Mouse (Mus musculus): ENCODE data around the gene Olfr791. TPM values are rescaled to one million over a fixed set of nuclear protein-coding genes. Genes with fewer than 3 reads are reported as not detected.

Gene Olfr791
- 0.07 and 0.21 TPM in 2 replicates for polyA plus RNA-seq (2015; fragmentation: Nextera tagmentation; extraction: Ambion mirVana)

GRCm38 (mm10) chr10:129521492-129521891 lies at the start of gene Olfr791:
TSS of gene Olfr791 (plus strand) at chr10:129521792.
- Histone ChIP-seq H3K4me1 (no peaks in the 10 kb centered on the region), H3K9ac (no peak within 1 kb of the TSS), H3K27me3 (no peaks in the 10 kb centered on the region), H3K36me3 (no peaks in the 10 kb centered on the region), H3K4me2 (replicated peaks) (no peak within 1 kb of the TSS), H3K27ac (replicated peaks) (no peak within 1 kb of the TSS), H3K4me3 (replicated peaks) (no peak within 1 kb of the TSS), H3K9me3 (replicated peaks) (0 out of 2 replicates have a peak, but pooled peaks cover under 1% of the 10 kb centered on the region)
- no peak for ATAC-seq (ENCODE audit: insufficient number of reproducible peaks, low FRiP score, low TSS enrichment, low read depth)
- 65% methylated on average over 3 of the region's 3 CpGs for WGBS

GRCm38 (mm10) chr10:129473256-129473655 lies 48.3 kb upstream of the Olfr791 start:
- Histone ChIP-seq H3K27ac (replicated peaks) (no peak overlapping the region), H3K4me1 (no peaks in the 10 kb centered on the region), H3K9me3 (replicated peaks) (no peaks in the 10 kb centered on the region), H3K9ac (no peak overlapping the region), H3K27me3 (no peaks in the 10 kb centered on the region), H3K4me3 (replicated peaks) (no peak overlapping the region), H3K4me2 (replicated peaks) (no peak overlapping the region), H3K36me3 (no peaks in the 10 kb centered on the region)
- no peak for ATAC-seq (ENCODE audit: insufficient number of reproducible peaks, low FRiP score, low TSS enrichment, low read depth)
- WGBS = 67% methylated on average over 2 of the region's 2 CpGs

GRCm38 (mm10) chr10:129473723-129474122 lies 47.9 kb upstream of the Olfr791 start:
- H3K9me3 ChIP-seq (replicated peaks) = no peaks in the 10 kb centered on the region
- no peak overlapping the region for H3K27ac ChIP-seq (replicated peaks)
- no peak overlapping the region for H3K4me2 ChIP-seq (replicated peaks)
- no peaks in the 10 kb centered on the region for H3K4me1 ChIP-seq
- no peak overlapping the region for H3K9ac ChIP-seq
- H3K36me3 ChIP-seq = no peaks in the 10 kb centered on the region
- no peaks in the 10 kb centered on the region for H3K27me3 ChIP-seq
- no peak for ATAC-seq (ENCODE audit: insufficient number of reproducible peaks, low FRiP score, low TSS enrichment, low read depth)
- H3K4me3 ChIP-seq (replicated peaks) = no peak overlapping the region

- Histone ChIP-seq H3K4me3 (replicated peaks) (no peak within 1 kb of the TSS), H3K27ac (replicated peaks) (no peak within 1 kb of the TSS), H3K27me3 (no peaks in the 10 kb centered on the region), H3K9ac (no peak within 1 kb of the TSS), H3K4me2 (replicated peaks) (no peak within 1 kb of the TSS), H3K4me1 (no peaks in the 10 kb centered on the region), H3K9me3 (replicated peaks) (no peaks in the 10 kb centered on the region), H3K36me3 (no peaks in the 10 kb centered on the region)
- no peak for ATAC-seq (ENCODE audit: insufficient number of reproducible peaks, low FRiP score, low TSS enrichment, low read depth)
- WGBS = 51% methylated on average over 2 of the region's 2 CpGs
Observed at GRCm38 (mm10) chr10:129484452-129484851, 37.1 kb upstream of the Olfr791 start, which contains the start of gene Olfr789. TSS of gene Olfr789 (plus strand) at chr10:129484752.

- no peak for ATAC-seq (ENCODE audit: insufficient number of reproducible peaks, low FRiP score, low TSS enrichment, low read depth)
- Histone ChIP-seq H3K36me3 (no peaks in the 10 kb centered on the region), H3K27ac (replicated peaks) (no peak overlapping the region), H3K27me3 (no peaks in the 10 kb centered on the region), H3K4me3 (replicated peaks) (no peak overlapping the region), H3K9ac (no peak overlapping the region), H3K9me3 (replicated peaks) (no peaks in the 10 kb centered on the region), H3K4me1 (no peaks in the 10 kb centered on the region), H3K4me2 (replicated peaks) (no peak overlapping the region)
- 69% methylated on average over 2 of the region's 2 CpGs for WGBS
Observed at GRCm38 (mm10) chr10:129490101-129490500, 31.5 kb upstream of the Olfr791 start.

GRCm38 (mm10) chr10:129498192-129498591 lies 23.4 kb upstream of the Olfr791 start, which contains the start of gene Olfr790:
TSS of gene Olfr790 (plus strand) at chr10:129498492.
- no peaks in the 10 kb centered on the region for H3K9me3 ChIP-seq (replicated peaks)
- H3K9ac ChIP-seq = no peak within 1 kb of the TSS
- no peak within 1 kb of the TSS for H3K4me2 ChIP-seq (replicated peaks)
- H3K27me3 ChIP-seq = no peaks in the 10 kb centered on the region
- H3K4me1 ChIP-seq = no peaks in the 10 kb centered on the region
- no peak within 1 kb of the TSS for H3K4me3 ChIP-seq (replicated peaks)
- no peak for ATAC-seq (ENCODE audit: insufficient number of reproducible peaks, low FRiP score, low TSS enrichment, low read depth)
- no peaks in the 10 kb centered on the region for H3K36me3 ChIP-seq
- H3K27ac ChIP-seq (replicated peaks) = no peak within 1 kb of the TSS

GRCm38 (mm10) chr10:129538862-129539261 lies 17.3 kb downstream of the Olfr791 start, which contains the start of gene Olfr792:
TSS of gene Olfr792 (plus strand) at chr10:129539162.
- Histone ChIP-seq H3K4me1 (no peaks in the 10 kb centered on the region), H3K9ac (no peak within 1 kb of the TSS), H3K9me3 (replicated peaks) (0 out of 2 replicates have a peak, but pooled peaks cover under 1% of the 10 kb centered on the region), H3K36me3 (no peaks in the 10 kb centered on the region), H3K4me3 (replicated peaks) (no peak within 1 kb of the TSS), H3K27ac (replicated peaks) (no peak within 1 kb of the TSS), H3K4me2 (replicated peaks) (no peak within 1 kb of the TSS), H3K27me3 (no peaks in the 10 kb centered on the region)
- ATAC-seq (ENCODE audit: insufficient number of reproducible peaks, low FRiP score, low TSS enrichment, low read depth) = no peak
- WGBS = 47% methylated on average over 1 of the region's 1 CpGs

- Histone ChIP-seq H3K9ac (no peak overlapping the region), H3K9me3 (replicated peaks) (0 out of 2 replicates have a peak, but pooled peaks cover 1% of the 10 kb centered on the region), H3K27ac (replicated peaks) (no peak overlapping the region), H3K36me3 (no peaks in the 10 kb centered on the region), H3K4me1 (no peaks in the 10 kb centered on the region), H3K4me3 (replicated peaks) (no peak overlapping the region), H3K27me3 (no peaks in the 10 kb centered on the region), H3K4me2 (replicated peaks) (no peak overlapping the region)
- WGBS = 37% methylated on average over 1 of the region's 1 CpGs
- no peak for ATAC-seq (ENCODE audit: insufficient number of reproducible peaks, low FRiP score, low TSS enrichment, low read depth)
Observed at GRCm38 (mm10) chr10:129549354-129549753, 27.8 kb downstream of the Olfr791 start.

- Histone ChIP-seq H3K4me1 (no peaks in the 10 kb centered on the region), H3K4me2 (replicated peaks) (no peak within 1 kb of the TSS), H3K27me3 (no peaks in the 10 kb centered on the region), H3K36me3 (no peaks in the 10 kb centered on the region), H3K9ac (no peak within 1 kb of the TSS), H3K9me3 (replicated peaks) (no peaks in the 10 kb centered on the region), H3K27ac (replicated peaks) (no peak within 1 kb of the TSS), H3K4me3 (replicated peaks) (no peak within 1 kb of the TSS)
- WGBS = 74% methylated on average over 2 of the region's 2 CpGs
- no peak for ATAC-seq (ENCODE audit: insufficient number of reproducible peaks, low FRiP score, low TSS enrichment, low read depth)
Observed at GRCm38 (mm10) chr10:129567355-129567754, 45.8 kb downstream of the Olfr791 start, which contains the start of gene Olfr794. TSS of gene Olfr794 (plus strand) at chr10:129567655.

GRCm38 (mm10) chr10:129577066-129577465 lies 55.5 kb downstream of the Olfr791 start:
- WGBS = 64% methylated on average over 1 of the region's 1 CpGs
- Histone ChIP-seq H3K9ac (no peak overlapping the region), H3K9me3 (replicated peaks) (no peaks in the 10 kb centered on the region), H3K27ac (replicated peaks) (no peak overlapping the region), H3K4me2 (replicated peaks) (no peak overlapping the region), H3K36me3 (no peaks in the 10 kb centered on the region), H3K4me1 (no peaks in the 10 kb centered on the region), H3K27me3 (no peaks in the 10 kb centered on the region), H3K4me3 (replicated peaks) (no peak overlapping the region)
- ATAC-seq (ENCODE audit: insufficient number of reproducible peaks, low FRiP score, low TSS enrichment, low read depth) = no peak
